Mouse (Mus musculus) A20 (cell line): ENCODE results near the gene Thsd4.

ENCODE experiments used
- DNase-seq: peaks from one replicate; pipeline ENCODE4 v3.0.0-alpha.2; 2011; ENCODE audit warnings: low read depth, low spot score

Thsd4 gene

DNA sequence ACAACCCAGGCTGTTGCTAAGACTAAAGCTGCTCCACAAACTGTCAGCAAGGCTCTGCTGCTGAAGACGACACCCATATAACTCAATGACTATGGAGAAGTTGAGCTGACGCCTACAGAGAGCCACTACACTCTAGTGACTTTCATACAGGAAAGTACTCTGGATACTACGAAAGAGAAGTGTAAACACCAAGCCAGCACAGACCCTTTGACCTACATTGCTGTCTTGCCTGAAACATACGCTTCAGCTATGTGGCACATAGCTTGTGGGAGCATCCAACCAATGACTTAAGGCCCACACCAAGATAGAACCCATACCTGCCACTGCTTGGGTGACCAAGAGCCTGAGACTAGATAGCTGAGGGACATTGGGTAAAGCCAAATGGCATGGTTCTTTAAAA lies 141.3 kb downstream of the Thsd4 start:
- DNase-seq: no peak

DNA sequence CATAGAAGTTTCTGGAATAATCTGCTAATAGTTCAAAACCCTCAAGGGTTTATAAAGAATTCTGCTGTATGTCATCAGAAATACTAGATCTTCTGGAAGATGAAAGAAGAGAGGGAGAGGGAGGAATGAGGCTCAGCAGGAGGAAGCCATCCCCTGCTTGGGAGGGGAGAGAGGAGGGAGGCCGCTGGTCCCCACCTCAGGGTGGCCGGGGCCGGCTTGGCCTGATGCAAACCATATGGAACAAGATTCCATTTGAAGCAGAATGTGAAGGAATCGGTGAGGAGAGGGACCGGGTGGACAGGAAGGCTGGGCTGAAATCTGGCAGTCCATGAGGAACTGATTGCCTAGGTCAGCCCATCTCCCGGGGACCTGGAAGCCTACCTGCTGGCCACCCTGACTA lies 143.6 kb downstream of the Thsd4 start:
- DNase-seq: no peak

DNA sequence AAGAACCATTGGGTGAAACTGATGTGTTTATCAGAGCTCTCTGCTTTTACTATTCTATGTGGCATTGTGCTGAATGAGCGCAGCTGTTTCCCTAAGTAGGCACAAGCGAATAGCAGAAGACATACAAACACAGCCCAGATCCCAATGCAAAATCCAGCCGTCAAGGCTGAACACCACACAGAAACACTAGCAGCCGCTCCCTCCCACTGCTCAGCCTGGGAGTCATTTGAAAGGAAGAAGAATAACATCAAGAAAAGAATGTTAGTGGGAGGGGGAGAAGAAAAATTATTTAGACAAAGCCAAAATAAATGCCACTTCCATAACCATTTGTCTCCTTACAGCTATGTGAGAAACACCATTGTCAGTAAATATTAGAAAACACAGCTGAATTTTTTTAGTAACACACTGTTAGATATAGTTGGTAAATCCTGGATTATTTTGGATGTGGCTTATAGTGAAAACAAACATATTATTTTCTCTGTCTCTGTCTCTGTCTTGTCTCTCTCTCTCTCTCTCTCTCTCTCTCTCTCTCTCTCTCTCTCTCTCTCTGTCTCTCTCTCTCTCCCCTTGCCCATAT lies 148.6 kb downstream of the Thsd4 start:
- no peak for DNase-seq

DNA sequence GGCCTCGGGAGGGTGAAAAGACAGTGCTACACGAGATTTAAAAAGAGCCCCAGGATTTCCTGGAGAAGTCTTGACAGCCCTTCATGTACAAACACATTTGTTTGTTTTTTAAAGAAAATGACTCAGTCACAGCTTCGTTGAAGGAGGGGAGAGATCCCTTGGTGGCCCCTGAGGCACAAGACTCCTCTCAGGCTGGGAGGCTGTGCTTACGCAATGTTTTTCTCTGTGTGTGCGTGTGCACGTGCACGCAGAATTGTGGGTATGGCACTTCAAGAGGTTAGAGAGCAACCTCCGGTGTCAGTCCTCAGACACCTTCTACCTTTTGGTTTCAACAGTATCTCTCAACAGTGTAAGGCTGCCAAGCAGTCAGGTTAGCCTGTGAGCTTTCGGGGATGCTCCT lies 153.3 kb downstream of the Thsd4 start:
- DNase-seq: no peak

DNA sequence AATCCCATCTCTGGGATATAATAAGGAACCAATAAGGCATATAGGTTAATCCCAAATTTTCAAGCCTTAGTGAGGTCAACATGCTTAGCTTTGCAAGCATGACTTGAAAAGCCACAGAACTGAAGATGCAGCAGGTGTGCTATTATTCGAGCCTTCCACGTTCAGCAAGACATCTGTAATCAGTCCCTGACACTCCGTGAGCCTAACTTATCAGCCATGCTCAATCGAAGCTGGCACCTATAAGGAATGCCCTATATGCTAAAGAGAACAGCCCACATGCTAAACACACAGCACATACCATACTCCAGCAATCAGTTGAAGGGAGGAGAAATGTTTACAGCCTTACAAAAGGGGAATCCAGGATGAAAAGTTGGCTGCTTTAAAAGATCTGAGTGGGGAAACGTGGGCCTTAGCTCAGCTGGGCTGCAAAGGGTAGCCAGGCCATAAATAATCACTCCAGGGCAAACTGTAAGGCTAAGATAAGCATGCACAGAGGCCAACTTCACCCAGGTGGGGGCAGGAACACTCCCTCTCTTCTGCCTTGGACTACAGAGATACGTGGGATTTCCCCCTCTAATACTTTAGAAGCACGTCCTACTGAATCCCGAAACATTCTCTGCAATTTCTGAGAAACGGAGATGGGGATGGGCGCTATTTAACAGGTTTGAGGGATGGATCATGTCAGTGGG lies 154.1 kb downstream of the Thsd4 start:
- DNase-seq: no peak

DNA sequence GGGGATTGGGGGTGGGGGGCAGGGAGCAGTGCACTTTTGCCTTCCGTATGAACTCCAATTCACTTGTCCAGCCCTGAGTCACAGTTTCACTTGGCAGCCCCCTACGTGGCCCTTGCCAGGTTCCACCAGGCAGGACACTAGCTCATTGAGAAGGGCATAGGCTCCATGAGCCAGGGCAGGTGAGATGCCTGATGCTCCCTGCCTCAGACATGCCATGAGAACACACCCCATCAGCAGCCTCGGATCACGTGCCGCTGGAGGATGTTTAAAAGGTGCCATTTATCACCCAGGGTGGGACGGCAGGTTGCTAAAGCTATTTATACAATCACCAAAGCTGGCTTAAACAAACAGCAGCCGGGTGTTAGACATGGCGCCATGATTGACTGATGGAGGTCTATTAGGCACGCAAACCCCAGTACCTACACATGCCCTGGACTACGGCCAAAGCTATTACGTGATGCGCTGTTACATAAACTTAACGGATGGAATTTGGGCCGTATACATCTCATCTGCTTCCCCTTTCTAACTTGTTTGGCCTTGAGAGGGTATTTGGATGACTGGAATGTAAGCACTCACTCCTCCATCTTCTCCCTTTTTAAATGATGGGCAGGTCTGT lies 157.6 kb downstream of the Thsd4 start:
- no peak for DNase-seq

DNA sequence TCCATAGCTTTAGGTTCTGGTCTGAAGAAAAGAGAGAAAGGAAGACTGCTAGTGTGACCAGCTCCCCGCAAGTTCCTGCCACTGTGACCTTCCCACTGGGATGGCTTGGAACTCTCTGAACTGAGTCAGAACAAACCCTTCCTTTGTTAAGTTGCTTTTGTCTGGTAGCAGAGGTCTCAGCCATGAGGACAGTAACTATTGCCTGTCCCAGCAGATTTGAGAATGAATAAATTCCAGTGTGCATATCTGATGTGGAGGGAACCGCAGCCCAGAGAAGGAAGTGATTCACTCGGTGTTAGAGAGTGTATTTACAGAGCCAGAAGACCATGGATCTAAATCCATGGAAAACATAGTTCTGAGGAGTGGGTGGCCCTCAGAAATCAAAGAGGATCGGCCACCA lies 169.5 kb downstream of the Thsd4 start:
- no peak for DNase-seq

DNA sequence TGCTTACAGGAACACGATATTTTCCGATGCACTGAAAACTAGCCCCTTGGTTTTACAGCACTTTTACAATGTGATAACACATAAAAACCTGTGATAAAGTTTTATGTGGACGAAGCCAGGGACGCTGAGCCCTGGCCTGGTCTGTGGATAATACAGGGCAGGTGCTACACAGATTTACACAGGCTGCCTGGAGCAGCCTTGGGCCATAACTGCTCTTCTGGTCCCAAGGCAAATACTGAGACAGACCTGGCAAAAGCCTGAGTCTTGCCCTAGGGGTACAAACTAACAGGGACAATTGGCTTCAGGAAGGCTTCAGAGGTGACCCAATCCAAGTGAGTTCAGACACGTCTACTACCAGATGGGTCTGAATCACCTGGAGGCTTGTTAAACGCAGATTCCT lies 170.7 kb downstream of the Thsd4 start:
- no peak for DNase-seq

DNA sequence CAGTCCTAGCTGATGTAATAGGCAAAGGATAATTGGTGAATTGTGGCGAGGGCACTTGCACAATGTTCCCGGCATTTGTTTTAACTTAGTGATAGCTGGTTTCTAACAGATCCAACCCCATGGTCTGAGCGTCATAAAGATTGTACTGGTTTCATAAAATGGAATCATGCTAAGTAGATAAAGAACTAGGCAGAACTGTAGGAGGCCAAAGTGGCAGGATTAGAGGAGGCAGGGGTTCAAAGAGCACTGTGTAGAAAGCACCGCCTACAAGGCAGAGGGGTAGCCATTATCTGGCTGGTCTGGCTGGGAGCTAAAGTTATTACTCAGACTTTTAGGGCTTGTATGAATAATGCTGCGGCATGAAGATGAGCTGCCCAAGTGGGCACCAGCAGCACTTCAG lies 185.7 kb downstream of the Thsd4 start:
- no peak for DNase-seq

DNA sequence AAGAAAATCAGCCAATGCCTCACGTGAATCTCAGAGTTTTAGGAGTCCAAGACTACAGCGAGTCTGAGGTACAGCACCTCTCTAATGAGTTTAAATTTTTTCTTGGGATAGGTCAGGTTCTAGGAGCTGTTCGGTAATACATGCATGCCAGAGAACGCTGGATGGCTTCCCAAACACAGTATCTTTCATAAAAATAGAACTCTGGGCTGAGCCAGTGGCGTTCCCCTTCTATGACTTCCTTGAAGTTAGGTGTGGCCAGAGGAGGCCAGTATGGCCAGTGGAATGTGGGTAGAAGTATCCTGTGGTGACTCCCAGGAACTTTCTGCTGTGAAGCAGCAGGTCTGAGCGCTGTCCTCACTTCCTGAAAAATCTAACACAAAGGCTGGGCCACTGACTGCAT lies 186.4 kb downstream of the Thsd4 start:
- DNase-seq: no peak

DNA sequence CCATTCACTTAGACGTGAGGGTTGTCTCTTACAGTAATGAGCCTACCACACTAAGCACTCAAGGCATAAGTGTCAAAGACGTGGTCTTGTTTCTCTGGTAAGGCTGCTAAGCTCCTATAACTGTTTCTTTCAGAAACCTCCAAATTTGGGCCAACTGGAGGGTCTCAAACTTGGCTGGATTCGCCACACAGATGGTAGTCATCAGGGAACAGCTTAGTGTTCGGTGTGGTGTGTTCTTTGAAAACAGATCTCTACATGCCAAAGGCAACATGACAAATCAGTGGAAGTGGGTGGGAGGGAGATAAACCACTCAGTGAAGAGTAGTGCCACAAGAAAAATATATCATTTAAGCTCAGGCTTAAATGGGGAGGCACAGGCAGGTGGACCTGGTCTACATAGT lies 191.9 kb downstream of the Thsd4 start:
- no peak for DNase-seq

DNA sequence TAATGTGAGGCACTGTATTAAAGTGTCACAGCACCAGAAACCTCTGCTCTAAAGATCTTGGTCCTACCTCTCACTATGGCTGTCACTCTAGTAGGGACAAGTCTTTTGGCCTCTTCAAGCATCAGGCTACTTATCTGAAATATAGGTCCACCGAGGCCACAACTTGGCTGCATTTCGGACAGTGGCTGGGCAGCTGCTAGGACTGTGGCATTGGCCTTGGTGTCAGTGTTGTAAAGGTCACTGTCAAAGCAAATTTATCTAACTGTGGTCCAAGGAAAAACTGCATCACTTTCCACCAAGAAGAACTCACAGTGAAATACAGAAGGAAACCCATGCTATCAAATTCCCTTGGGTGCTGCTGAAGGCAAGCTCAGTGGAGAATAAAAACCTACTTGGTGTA lies 197.1 kb downstream of the Thsd4 start:
- DNase-seq: no peak

DNA sequence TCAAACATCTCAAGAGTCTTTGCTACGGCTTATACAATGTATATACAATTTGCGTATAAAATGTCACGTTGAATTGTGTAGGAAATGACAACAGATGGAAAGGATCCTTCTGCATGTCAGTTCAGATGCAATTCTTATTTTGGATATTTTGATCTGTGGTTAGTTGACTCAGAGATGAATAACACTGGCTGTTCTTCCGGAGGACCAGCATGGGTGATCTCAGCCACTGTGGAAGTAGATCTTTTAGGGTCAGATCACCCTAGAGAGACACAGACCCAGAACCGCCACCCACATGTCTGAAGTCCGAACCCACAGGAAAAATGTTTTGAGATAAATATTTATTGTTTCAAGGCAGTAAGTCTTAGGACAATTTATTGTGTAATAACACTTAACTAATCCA lies 198.4 kb downstream of the Thsd4 start:
- DNase-seq: no peak

DNA sequence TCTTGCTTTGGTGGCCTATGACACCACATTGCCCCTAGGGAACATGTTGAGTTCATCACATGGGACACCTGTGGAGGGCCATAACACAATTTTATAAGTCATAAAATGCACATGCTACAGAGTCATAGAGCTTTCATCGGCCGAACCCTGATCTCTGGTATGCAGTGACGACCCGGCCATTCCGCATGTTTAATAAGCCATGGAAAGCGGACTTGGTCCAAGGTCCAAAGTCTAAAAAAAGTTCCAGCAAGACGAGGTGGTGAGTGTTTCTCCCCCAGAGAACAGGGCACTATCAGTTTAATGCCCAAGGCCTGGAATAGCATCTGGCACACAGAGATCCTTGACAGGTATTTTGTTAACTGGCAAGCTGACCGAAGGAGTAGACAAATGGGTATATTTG lies 204.6 kb downstream of the Thsd4 start:
- DNase-seq: no peak

DNA sequence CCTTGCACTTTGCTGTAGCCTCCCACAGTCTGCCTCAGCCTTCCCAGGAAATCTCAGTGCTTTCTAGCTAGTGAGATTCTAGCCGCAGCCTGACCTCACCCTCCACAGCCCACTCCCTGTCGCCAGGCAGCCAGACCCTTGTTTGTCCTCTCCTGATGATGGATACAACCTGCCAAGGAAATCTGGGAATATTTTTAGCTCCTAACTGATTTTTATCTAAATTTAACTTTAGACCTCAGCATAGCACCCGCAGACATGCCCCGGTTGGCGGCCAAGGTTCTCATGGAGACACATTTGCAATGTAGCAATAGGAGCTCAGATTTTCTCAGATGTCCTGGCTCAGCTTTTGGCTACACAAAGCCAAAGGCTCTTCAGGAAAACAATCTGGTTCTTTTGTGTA lies 205.3 kb downstream of the Thsd4 start:
- DNase-seq: no peak

DNA sequence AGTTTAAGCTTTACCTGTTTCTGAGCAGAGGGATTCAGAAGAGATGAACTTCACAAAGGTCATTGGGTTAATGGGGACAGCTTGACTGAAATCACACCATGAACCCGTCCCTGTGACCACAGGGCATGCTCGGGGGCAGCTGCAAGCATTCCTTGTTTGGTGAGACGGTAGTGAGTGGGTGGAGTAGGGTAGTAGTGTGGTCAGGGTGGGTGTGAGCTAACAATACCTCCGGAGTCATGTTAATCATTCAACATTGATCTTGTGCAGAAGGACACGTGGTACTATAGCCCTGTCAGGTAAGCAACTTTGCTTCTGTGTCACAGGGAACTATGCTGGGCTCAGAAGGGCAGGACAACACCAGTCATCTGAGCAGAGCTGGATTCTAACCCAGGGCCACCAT lies 206.3 kb downstream of the Thsd4 start:
- DNase-seq: no peak

DNA sequence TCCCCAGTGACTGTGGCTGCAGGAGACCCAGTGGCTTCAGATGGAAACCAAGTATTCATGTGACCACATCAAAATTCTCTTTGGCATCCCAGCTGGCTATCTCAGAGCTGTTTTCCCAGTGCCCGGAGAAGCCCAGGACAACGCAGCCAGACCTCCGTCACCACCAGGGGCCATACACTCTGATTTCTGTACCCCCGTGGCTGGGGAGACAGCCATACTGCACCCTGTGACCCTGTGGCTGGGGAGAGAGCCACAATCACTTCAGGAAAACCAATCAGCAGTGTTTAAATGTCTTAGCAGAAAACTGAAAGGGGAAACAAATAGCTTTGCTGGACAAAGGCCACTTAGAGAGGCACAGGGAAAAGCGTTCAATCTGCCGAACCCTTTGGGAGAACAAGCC lies 208.2 kb downstream of the Thsd4 start:
- no peak for DNase-seq

DNA sequence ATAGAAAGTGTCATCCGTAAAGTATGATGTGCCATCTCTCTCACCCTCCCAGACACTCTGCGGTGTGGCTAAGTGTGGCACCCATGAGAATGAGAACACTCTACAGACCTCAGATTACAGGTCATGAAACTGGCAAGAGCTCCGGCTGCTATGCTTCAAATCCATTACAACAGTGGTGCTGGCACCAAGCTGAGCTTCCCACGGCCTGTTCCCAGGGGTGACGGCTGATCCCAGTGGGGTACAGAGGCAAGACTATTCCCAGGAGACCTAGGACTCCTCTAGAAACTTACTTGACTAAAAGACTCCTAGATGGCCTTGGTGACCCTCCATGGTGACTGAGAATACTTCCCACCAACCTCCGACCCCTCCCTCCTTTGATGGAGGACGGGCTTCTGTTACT lies 209.2 kb downstream of the Thsd4 start:
- no peak for DNase-seq

DNA sequence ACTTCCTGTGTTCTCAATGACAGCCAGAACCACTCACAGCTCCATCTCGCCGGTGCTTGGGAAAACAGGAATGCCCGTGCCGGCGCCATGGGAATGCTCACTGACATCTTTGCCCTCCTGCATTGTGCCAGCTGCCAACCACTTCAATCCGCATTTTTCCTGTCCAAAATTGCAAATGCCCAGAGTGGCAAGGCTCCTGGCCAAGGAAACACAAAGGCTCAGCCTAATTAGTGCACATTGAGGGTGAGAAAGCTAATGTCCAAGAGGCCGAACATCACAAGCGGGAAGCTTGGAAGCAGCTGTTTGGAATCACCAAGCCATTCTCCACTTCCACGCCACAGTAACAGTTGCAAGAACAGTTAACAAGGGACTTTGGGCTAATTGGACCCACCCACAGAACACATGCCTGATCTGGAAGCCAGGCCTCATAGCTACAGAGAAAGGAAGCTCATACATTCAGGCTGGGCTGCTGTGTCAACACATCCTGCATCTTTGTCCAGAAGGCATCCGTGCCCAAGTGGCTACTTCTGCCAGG lies 210.2 kb downstream of the Thsd4 start:
- DNase-seq: no peak

DNA sequence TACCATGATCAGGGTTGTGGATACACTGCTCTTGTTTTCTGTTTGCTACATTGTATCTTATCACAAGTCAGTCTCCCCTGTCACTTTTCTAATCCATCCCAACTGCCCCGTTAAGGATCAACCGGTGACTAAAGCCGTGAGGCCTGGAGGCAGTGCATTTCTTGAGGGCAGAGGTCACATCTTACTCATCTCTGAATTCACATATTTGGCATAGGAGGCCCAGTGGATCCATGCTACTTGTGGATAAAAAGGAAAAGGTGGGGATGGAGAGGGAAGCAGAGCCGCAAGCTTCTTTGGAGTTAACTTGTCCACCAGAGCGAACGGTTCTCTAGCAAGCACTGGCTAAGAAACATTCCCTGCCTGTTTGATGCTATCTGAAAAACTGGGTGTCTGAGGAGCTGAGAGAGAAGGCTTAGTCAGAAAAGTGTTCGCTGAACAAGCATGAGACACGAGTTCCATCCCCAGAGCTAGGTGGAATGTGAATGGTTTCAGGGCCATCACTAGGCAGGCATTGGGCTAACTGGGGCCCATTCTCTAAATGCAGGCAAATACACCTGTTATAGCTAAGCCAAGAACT lies 211.0 kb downstream of the Thsd4 start:
- no peak for DNase-seq

DNA sequence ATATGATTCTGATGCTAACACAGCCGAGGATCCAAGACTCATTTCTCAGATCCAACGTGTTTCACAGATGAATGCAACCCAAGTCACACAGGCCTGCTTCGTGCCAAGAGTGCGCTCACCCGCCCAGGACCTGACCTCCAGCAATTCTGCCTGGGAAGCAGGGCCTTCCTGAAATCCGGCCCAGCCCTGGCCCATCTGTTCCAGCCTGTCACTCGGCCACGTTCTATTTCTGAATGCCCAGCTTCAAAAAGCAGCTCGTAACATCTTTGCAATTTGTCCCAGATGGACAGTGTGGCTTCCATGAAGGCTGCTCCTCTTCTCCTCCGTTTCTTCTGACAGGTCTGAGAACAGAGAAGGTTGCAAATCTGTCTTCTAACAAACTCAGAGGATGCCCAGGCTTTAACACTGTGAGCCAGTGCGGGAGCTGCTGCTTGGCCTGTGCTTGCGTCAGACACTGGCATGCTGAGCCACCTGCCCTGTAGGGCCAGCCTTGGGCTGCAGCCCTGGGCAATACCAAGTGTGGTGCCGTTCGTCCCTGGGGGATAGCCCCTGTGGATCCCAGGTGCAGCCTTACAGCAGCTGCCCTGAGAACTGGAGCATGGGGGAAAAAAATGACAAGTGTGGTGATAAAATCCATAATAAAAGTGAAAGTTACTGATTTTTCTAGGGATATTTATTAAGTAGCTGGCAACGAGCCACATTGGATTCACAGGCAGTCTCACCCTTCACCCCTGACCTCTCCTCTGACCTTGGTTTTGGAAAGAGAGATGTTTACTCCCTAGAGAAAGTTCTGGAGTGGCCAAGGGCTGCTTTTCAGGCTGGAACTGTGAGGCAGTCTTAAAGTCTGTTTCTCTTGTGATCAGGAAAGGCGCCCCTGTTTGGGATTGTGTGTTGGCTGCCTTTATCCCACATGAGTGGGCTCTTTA lies 211.8 kb downstream of the Thsd4 start:
- no peak for DNase-seq

DNA sequence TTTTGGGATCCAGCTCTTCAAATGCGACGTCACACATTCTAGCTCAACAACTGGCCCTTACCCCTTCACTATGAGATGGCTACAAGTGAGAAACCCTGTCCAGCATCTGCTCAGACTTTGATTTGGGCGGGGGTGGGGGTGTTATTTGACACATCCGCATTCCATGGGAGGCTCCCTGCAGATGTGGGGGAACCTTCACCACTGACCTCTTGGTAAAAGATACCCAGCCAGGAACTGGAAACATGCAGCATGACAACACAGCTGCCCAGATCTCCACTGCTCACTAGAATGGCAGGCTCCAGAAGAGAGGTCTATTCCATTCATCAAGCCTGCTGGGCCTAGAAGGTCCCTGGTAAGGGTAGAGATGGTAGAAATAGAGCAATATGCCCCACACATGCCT lies 213.7 kb downstream of the Thsd4 start:
- DNase-seq: no peak
